Mouse (Mus musculus) lung, postnatal 36 days (tissue): ENCODE results near the gene Tyrp1.
A peak's percentile ranks its signal among the peaks of the same experiment; 100 is the strongest.

Source experiments
- DNase-seq: peaks from one replicate; pipeline ENCODE4 v3.0.0; 2022; ENCODE audit warnings: mixed read lengths

Gene Tyrp1

DNA sequence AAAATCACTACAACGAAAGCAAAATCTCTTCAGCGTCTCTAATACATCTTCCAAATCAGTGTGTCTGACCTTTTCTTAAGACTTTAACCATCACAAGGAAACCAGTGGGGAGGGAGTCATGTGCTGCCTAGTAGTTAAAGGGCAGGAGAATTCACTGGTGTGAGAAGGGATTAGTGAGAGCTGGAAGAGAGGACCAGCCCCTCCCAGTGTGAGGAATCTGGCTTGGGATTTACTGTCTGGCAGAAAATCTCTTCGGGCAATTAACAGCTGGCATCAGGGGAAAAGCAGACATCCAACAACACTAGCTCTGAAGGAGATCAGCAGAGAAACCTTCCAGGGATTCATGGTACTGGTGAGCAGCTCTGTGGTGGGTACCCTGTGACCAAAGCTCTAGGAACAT is at the start of gene Tyrp1:
Tyrp1 (plus strand) TSS at position 74 of the 400 bp plus-strand sequence.
- no peak for DNase-seq

DNA sequence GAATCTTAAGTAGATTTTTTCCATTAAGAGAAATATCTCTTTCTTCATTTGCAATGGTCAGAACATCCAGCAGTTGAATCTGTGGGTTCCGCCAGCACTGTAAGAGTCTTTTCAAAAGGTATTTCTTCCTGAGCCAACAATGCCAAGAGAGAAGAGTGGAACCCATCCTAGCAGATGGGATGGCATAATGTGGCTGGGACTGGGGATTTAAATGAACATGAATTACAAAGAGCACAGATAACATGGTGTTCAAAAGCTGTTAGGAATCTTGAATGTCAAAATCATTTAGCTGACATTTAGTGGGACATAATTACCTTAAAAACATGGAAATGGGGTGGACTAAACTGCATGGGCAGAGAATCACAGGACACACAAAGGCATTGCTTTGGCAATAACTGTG is 45.6 kb upstream of the Tyrp1 start:
- no peak for DNase-seq

DNA sequence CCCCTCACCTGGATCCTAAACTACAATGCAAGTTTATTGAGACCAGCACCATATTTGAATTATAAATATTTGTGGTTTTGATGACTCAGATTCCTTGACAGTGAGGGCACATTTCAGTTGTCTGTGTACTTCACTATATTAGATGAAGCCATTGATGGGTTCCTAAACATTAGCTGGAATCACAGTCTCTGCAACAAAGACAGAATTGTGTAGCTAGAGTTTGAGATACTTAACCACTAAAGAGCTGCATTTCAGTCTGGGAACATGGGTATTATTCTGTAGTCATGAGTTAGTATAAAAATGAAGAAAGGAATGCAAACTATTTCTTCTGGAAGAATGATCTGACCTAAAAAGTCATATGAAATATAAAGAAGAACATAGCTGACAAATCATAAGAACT is 14.4 kb upstream of the Tyrp1 start:
- no peak for DNase-seq

DNA sequence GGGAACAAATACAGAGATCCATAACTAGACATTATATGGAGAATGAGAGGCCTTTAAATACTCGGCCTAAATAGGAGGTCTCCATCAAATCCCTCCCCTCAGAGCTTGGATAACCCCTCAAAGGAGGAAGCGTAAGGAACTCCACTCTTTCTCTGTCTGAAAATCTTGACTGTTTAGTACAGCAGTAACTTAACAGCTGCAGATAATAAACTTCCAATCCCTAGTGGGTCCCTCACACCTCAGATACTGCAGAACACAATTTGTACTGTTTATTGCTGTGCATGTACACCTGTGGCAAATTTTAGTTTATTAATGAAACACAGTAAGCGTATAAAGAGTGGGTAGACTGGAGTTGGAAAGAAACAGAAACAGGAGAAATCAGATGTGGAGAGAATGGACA is 12.0 kb upstream of the Tyrp1 start:
- DNase-seq, result no peak

DNA sequence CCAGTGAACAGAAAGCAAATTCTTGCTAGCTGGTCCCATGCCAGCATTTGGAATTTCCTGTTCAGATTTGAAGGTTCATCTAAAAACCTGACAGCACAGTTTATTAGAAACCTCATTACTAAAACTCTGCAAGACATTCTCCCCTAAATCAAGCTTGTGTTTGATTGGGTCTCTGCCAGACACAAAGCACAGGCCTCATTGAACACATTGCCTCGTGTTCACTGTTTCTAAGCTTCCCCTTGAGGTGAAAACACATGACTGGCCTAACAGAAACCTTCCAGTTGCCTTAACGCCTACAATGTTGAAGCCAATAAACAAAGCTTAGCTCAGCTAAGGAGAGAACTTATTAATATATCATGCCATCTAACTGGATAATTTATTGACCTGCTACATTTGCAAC is 5.7 kb upstream of the Tyrp1 start:
- no peak for DNase-seq

DNA sequence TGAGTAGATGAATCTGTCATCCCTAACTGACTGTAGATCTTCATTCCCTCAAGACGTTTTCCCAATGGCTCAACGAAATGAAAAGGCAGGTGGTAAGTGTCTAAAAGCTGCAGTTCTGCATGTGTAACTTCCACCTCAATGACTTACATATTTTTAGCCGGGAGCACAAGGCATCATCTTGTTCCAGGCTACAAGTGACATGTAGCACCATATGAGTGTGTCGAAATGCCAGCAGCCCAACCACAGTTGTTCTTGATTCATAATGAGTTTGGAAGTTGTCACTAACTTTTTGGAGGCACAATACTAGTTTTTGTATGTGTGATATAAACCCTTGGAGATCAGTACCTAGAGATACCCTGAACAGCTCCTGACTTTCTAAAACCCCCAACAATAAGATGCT is 5.4 kb downstream of the Tyrp1 start:
- no peak for DNase-seq

DNA sequence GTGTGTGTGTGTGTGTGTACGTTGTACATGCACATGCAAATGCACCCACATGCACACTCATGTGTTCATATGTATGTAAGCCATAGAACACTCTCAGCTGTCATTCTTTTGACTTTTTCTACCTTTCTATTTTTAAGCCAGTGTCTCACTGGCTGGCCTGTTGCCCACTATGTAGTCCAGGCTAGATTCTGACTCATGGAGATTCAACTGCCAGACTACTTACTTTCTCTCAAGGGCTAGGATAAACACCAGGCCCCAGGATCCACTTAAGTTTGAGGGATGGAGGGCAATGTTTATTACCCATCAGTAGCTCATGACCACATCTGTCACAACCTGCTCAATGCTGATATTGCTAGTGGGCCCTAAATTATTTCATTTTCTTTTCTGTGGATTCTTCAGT is 8.1 kb downstream of the Tyrp1 start:
- no peak for DNase-seq

DNA sequence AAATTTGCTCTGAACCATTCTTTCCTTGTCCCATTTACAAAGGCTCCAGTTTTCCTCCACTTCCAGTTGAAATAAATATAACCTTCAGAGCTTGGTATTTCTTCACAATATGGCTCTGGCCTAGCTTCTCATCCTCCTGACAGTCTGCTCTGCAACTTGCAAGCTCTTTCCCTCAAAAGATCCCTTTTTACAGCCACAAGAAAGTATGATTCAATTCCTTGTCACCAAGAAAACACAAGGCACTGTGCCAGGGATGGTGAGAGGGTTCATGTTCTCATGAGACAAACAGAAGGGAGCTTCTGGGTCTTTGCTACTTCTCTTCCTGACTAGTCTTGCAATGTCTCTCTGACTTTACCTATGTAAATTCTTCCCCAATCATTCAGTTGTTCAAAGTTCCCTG is 9.8 kb downstream of the Tyrp1 start:
- no peak for DNase-seq

DNA sequence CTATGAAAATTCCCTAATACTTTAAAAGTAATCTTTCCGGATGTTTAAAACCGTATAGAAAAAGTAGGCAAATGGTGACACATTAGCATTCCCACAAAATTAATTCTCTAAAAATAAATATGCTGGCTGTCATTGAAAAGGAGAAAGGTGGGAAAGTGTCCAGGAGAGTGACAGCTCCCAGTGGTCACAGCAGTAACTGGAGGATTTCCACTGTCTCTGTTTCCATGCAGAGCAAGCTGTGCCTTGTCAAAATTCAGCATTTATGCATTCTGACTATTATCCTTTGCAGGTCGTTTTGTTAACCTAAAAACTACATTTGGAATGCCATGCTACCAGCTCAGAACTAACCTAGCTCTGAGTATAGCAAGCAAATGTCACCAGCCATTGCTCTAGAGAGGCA is 12.1 kb downstream of the Tyrp1 start:
- DNase-seq, result no peak

DNA sequence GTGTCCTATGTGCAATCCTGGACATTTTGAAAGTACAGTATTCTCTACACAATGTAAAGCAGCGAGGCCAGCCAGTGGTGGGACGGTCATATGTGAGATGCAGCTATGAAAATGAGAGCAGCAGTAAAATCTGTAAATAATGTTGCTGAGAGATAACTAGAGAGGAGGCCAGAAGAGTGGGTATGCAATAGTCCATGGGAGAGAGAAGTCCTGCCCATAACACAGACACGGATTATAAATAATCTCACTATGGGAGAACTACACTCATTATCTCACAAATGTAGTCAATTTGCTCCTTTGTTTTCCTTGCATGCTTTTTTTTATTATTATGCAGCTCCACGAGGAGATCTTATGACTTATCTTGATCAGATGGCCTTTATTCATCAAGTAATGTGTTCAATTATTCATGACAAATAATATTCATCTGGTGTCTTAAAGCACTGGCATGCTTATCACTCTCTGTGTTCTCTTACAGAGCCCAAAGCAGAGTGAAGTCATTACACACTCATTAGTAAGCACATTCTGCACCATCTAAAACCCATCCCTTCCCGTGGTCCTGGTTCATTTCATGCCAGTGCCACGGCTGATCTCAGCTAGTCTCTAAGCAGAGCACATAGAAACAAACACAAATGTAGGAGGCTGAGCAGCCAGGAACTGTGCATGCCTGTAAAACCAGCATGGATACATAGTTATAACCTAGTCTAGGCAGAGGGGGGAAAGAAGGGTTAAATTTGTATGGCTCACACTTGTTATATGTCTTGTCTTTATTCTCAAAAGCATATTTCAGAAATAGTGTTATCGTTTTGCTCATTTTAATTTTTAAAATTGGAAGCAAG is 18.9 kb downstream of the Tyrp1 start:
- DNase-seq, result no peak

DNA sequence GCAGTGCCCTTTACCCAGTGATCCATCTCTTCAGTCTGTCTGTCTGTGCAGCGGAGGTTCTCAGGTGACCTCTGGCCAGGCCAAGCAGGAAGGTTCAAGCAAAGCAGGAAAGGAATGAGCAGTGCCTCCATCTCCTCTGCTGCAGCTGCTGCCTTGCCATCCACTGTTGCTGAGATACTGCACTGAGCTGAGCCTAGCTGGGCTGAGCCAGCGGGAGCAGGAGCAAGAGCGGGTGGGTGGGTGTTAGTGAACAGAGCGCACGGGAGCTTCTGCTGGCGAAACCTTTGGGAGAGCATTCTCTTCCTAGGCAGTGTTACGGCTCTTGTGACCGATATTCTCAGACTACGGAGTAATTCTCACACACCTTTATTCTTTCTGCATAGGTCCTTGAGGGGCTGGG is 21.6 kb downstream of the Tyrp1 start:
- no peak for DNase-seq

DNA sequence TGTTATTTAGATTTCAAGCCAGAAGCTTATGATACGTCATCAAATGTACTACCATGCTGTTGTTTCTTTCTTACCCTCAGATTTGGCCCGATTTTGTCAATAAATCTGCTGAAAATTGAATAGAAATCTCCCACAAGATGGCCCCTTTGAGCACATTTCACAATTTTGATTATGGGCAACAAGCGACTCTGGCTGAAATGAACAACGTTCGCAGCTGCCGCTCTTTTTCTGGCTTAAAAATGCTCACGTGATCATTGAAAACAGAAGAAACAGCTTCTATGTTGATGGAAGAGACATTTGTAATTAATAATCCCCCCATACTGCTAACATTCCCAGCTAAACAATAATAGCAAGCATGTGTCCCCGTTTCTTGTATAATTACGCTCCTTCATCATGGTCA is 29.0 kb downstream of the Tyrp1 start:
- no peak for DNase-seq

DNA sequence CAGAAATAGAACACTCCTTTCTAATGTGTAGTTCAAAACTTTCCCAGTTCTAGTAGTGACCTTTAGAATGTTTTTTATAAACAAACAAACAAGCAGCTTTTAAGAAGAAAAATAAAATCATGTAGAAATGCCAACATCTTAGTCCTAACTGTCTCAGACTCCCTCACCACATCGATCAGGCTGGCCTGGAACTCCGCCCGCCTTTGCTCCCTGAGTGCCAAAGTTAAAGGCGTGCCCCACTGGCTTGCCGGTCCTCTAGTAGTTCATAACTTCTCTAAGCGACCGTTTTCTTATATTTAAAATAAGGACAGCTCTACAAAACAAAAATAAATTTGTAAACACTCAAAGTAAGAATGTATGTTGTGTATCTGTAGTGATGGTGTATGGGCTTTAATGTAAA is 30.0 kb downstream of the Tyrp1 start:
- DNase-seq, result no peak

DNA sequence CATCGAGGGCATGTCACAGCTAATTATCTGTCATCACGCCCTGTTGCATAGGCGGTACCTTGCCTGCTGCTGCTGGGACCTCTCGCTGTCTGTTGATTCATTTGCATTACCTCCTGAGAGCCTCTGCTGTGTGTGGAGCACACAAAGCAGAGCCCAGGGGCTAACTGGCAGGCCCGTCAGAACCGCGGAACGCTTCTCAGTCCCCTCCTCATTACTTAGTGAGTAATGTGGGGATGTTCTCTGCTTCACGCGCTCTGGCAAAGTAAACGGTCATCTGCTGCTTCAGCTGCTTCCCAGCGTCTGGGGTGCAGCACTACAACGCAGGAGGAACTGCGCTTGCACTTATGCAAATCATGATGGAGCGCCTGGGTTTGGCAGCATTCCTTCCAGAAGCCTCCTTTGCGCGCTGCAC is 30.6 kb downstream of the Tyrp1 start:
- peak; percentile 7 for DNase-seq

DNA sequence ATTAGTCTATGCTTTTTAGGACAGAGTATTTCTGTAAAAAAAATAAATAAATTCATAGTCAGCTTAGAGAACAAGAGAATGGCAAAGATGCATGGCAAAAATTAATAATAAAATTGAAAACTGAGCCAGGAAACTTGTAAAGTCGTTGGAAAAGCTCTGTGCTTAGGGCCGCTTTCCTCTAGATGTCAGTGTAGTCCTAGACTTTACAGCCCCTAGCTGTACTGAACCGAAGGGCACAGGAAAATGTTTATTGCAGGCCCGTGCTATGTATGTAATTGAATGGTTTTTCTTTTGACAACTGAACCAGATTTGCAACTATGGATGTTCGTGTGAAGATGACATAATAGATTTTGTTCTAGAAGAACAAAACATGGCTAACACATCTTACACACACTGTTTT is 32.1 kb downstream of the Tyrp1 start:
- peak; percentile 11 for DNase-seq

DNA sequence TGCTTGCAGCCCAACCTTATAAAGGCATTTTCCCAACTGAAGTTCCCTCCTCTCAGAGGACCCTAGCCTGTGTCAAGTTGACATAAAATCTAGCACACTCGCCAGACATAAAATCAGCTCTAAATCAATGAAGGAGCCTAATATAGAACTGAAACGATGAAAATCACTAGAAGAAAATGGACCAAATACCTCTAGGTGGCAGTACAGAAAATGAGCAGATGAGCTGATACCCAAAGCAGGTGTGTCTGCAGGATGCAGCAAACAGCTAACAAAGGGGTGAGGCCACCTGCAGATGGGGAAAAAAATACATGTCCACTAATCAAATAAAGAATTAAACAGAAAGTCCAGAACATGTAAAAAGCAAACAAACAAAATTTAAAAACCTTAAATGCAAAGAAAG is 35.7 kb downstream of the Tyrp1 start:
- DNase-seq, result no peak

DNA sequence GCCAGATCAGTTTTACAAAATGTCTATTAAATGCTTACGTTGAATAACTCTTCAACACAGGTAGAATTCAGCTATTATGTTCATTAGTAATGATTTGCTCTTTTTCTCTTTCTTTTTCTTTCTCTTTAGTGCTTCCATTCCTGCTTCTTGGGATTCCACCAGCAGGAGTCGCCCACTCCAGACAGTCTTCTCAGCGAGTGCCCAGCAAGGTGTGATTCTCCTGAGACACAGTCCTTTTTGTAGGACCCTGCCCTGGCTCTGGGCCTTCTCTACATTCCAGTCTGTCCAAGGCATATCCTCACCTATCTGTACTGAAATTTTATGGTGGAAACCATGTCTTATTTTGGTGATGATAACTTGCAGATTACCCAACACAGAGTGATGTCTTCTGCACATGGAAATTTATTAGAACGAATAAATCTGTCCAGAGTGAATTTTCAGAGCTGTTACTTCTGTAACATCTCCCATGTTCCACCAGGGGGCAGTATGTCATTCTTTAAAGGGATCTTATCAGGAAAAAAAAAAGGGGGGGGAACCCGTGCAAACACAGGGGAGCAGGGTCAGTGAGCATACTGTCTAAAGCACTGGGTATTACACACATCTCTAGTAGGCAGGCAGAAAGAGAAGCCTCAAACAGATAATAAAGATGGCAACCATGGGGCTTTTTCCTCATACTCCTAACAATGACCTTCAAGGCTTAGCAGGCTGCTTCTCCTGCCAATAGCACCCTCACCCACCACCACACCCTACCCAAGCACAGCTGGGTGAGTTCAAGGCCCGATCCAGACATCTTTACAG is 39.1 kb downstream of the Tyrp1 start:
- DNase-seq, result peak; percentile 64

DNA sequence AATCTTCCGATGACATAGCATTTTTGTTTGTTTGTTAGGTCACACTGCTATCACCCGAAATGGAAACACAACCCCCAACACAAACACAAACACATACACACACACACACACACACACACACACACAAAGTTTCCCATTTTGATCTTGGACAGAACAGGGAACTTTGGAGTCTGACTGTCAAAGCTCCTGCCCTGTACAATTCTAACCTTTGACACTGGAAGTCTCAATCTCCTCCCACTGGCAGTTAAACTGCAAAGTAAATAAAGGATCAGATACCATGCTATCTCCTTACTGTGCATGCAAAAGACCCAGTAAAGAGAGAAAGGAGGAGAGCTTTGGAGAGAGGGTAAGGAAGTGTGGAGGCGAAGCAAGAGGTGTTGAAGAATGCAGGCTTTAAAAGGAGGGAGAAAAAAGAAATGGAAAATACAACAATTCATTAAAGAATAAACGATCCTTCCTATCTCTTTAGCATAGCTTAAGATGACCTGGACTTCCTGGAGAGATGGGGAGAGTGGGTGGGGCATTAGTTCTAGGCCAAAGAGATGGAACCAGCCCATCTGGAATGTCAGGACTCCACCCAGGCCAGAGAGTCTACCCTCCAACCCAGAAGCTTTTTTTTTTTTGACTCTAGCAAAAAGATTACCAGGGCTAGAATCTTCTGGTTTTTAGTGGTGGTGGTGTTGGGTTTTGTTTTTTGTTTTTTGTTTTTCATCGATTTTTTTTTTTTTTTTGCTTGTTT is 40.4 kb downstream of the Tyrp1 start:
- no peak for DNase-seq

DNA sequence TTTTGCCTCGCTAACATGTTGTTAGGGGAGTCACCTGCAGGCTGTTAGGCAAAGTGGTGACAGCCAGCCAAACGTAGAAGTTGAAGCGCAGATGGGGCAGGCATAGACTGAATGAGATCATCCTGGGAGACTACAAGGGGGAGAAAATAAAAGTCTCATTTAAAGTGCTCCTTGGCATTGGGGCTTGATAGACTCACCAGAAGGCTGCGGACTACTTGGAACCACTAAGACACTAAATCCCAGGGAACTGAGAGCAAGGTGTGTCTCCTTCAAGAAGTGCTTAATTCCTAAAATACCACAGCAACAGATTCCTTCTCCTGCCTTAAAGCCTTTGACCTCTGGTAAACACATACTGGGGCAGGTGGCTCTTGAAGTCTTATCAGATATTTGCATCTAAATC is 41.1 kb downstream of the Tyrp1 start:
- peak; percentile 19 for DNase-seq

DNA sequence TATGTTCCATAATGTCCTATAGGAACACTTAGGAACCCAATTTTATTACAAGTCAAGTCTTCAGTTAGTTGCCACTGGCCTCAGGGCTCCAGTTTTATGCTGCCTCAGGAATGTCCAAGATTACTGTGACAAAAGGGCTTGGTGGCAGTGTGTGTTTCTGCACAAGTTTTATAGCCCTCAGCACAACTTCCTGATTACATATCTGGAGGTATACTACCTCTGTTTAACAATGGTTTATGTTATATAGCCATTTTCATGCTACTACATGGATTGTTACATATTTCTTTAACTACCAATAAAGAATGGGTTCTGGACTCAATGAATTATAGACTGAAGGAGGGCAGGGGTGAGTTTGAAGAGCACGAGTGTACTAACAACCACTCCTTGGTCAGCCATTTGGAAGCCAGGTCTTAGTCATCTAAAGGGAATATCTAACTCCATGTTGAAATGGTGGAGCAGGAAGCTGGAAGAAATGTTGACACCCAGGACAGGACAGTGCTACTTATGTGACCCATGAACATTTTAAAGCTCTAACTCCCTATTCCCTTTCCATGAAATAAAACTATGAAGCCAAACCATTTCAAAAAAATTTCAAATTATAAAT is 48.2 kb downstream of the Tyrp1 start:
- DNase-seq, result no peak

DNA sequence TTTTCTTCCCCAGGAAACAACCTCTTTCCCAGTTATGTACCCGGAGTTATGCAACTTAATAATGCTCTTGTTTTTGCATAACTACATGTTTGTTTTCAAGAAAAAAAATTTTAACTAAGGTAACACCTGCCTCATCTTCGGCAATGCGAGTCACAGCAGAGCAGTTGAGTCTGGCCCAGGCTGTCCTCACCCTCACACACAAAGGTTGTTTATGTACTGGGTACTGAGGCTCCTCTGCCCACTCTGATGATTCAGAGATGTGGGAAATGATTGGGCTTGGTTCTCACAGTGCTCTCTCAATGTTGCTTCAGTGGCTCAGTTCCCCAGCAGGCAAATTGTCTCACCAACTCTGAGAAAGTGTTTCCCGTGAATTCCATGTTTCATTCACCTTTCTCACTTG is 52.7 kb downstream of the Tyrp1 start:
- no peak for DNase-seq

DNA sequence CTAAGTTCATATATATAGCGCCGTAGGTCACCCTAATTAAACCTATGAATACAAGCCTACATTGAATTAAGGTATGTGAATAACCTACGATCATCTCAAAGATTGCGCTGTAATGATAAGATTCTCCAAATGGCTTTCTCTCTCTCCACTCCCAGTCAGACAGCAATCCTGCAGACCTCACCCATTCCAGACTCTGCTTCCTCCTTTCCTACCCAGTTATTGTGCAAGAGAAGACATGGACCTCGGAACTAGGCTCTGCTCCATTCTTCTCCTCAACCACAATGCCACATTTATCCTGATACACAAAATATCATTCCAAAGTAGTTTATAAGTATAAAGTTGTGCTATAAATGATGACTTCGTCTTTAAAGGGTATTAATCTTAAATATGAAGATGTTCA is 57.1 kb downstream of the Tyrp1 start:
- DNase-seq, result no peak

DNA sequence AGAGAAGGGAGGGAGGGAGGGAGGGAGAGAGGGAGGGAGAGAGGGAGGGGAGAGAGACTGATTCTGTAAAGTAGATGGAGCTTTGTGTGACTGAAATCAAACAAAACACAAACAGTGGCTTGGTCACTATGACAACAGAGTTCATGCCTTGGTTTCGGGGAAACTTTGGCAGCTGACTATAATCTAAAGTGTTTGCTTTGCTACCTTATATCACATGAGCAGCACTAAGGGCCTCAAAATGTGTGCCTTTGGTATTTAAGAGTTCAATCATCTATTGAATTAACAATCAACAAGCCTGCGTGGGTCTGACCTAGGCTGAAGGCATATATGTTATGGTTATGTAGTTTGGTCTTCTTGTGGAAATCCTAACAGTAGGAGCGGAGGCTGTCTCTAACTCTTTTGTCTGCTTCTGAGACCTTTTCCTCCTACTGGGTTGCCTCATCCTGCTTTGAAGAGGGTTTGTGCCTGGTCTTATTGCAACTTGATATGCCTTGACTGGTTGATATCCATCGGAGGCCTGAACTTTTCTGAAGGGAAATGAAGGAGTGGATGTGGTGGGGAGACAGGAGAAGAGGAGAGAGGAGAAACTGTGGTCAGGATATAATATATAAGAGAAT is 61.5 kb downstream of the Tyrp1 start:
- peak; percentile 81 for DNase-seq
